Mouse (Mus musculus) hindbrain, postnatal 0 days (tissue): ENCODE results near the gene A330070K13Rik. TPM values are rescaled to one million over a fixed set of nuclear protein-coding genes. Genes with fewer than 3 reads are reported as not detected.

Experiments used
- ATAC-seq: fragments of 200-750 bp; cut with Nextera tagmentation; 2 replicates; pipeline ENCODE4 v1.8.0; 2017; ENCODE audit warnings: mild to moderate bottlenecking, moderate TSS enrichment, moderate library complexity
- DNase-seq: peaks from one replicate; pipeline ENCODE4 v3.0.0-alpha.2; 2015; ENCODE audit warnings: low spot score
- H3K27ac ChIP-seq: fragments of 300-500 bp; sonication (generic); 2 replicates; pipeline ENCODE4 v1.5.1; 2014; ENCODE audit warnings: mild to moderate bottlenecking
- H3K27me3 ChIP-seq: fragments of 300-500 bp; sonication (generic); 2 replicates; pipeline ENCODE4 v1.6.1; 2014; ENCODE audit warnings: low read length, mixed read lengths; ENCODE audit not compliant: insufficient read depth
- H3K36me3 ChIP-seq: fragments of 300-500 bp; sonication (generic); 2 replicates; pipeline ENCODE4 v1.6.1; 2014; ENCODE audit warnings: low read length, mixed read lengths; ENCODE audit not compliant: insufficient read depth
- H3K4me1 ChIP-seq: fragments of 300-500 bp; sonication (generic); 2 replicates; pipeline ENCODE4 v1.6.1; 2014; ENCODE audit warnings: antibody characterized with exemption, low read length, mixed read lengths; ENCODE audit not compliant: insufficient read depth
- H3K4me2 ChIP-seq: fragments of 300-500 bp; sonication (generic); 2 replicates; pipeline ENCODE4 v1.6.1; 2014; ENCODE audit warnings: low read depth, mild to moderate bottlenecking, low read length, moderate library complexity, mixed read lengths
- H3K4me3 ChIP-seq: fragments of 300-500 bp; sonication (generic); 2 replicates; pipeline ENCODE4 v1.5.1; 2014; ENCODE audit warnings: low read length
- H3K9ac ChIP-seq: fragments of 300-500 bp; sonication (generic); replicated peaks from 2 replicates; pipeline ENCODE4 v1.6.1; 2014; ENCODE audit warnings: mild to moderate bottlenecking, low read length, moderate library complexity, mixed read lengths
- H3K9me3 ChIP-seq: fragments of 300-500 bp; sonication (generic); 2 replicates; pipeline ENCODE4 v1.6.1; 2016; ENCODE audit warnings: low read length, mixed read lengths
- CTCF ChIP-seq: IDR thresholded peaks from 2 replicates; pipeline ENCODE4 v1.5.1; 2016; ENCODE audit warnings: antibody characterized with exemption, control low read depth, low read depth
- WGBS: fragments of 180-500 bp; shearing (Covaris S2); extraction: QIAGEN DNeasy Blood & Tissue Kit; methylation state at CpG from one replicate; pipeline ENCODE4 v1.1.7; 2014; 5-methylcytosine and 5-hydroxymethylcytosine counted together
- polyA plus RNA-seq: library from polyadenylated mRNA; unstranded; fragments of >200 nt; fragmentation: Nextera tagmentation; extraction: Ambion mirVana; gene quantifications from 2 replicates; pipeline ENCODE4 v1.2.1, GENCODE M21; 2015
- total RNA-seq: library from RNA; depleted of rRNA; stranded (reverse); fragments of >200 nt; gene quantifications from 2 replicates; pipeline ENCODE4 v1.2.3, GENCODE M21; 2014; rRNA removed

Gene A330070K13Rik
- total RNA-seq, result not detected in 2 replicates
- 0.73 TPM in 1 of 2 replicates, not detected in the other for polyA plus RNA-seq

- H3K4me1 ChIP-seq, result 0 out of 2 replicates have a peak, but pooled peaks cover 12% of the 10 kb centered on the region
- peak within 1 kb of the TSS; percentile 41; the same call in 1 of the 2 replicates for H3K9ac ChIP-seq
- no peaks in the 10 kb centered on the region for H3K36me3 ChIP-seq
- 10% methylated on average over 13 of the region's 13 CpGs for WGBS
- H3K4me3 ChIP-seq, result peak within 1 kb of the TSS; percentile 21
- H3K27me3 ChIP-seq, result no peaks in the 10 kb centered on the region
- no peaks in the 10 kb centered on the region for H3K9me3 ChIP-seq
- peak within 1 kb of the TSS; percentile 53 for H3K4me2 ChIP-seq
- peak within 1 kb of the TSS; percentile 36; the same call in 1 of the 2 replicates for H3K27ac ChIP-seq
- ATAC-seq (0 out of 2 replicates have a peak, but pooled peaks have one; percentile 32), DNase-seq (peak; percentile 48)
- TF ChIP-seq CTCF, result no peak
These were observed at the start of gene A330070K13Rik for GRCm38 (mm10) chr5:130384222-130384912. Gene A330070K13Rik, minus strand, starts transcription at chr5:130384631.

GRCm38 (mm10) chr5:130411516-130411915 is 27.1 kb upstream of the A330070K13Rik start:
- Histone ChIP-seq H3K36me3 (no peaks in the 10 kb centered on the region), H3K9ac (no peak overlapping the region), H3K27me3 (no peaks in the 10 kb centered on the region), H3K4me2 (no peak overlapping the region), H3K27ac (no peak overlapping the region), H3K9me3 (peaks cover 3% of the 10 kb centered on the region; the same call in 1 of the 2 replicates), H3K4me3 (no peak overlapping the region), H3K4me1 (no peaks in the 10 kb centered on the region)
- 90% methylated on average over 17 of the region's 17 CpGs for WGBS
- TF ChIP-seq CTCF, result no peak
- ATAC-seq, result no peak
- DNase-seq, result no peak

- Histone ChIP-seq H3K9me3 (peaks cover 3% of the 10 kb centered on the region; the same call in 1 of the 2 replicates), H3K27ac (no peak overlapping the region), H3K4me2 (no peak overlapping the region), H3K4me1 (no peaks in the 10 kb centered on the region), H3K27me3 (no peaks in the 10 kb centered on the region), H3K4me3 (no peak overlapping the region), H3K9ac (no peak overlapping the region), H3K36me3 (no peaks in the 10 kb centered on the region)
- WGBS, result 88% methylated on average over 6 of the region's 6 CpGs
- no peak for TF ChIP-seq CTCF
- ATAC-seq (no peak), DNase-seq (no peak)
These were observed 25.3 kb upstream of the A330070K13Rik start for GRCm38 (mm10) chr5:130409706-130410105.

- Histone ChIP-seq H3K27me3 (no peaks in the 10 kb centered on the region), H3K9ac (no peak overlapping the region), H3K4me1 (no peaks in the 10 kb centered on the region), H3K4me3 (no peak overlapping the region), H3K4me2 (no peak overlapping the region), H3K27ac (no peak overlapping the region), H3K9me3 (no peaks in the 10 kb centered on the region), H3K36me3 (no peaks in the 10 kb centered on the region)
- TF ChIP-seq CTCF, result peak; percentile 93
- 56% methylated on average over 1 of the region's 1 CpGs for WGBS
- DNase-seq, result peak; percentile 61
- ATAC-seq, result no peak
These were observed 20.8 kb upstream of the A330070K13Rik start for GRCm38 (mm10) chr5:130405201-130405600.

GRCm38 (mm10) chr5:130400136-130400917 is 15.9 kb upstream of the A330070K13Rik start:
- Histone ChIP-seq H3K4me3 (no peak overlapping the region), H3K4me2 (no peak overlapping the region), H3K4me1 (no peaks in the 10 kb centered on the region), H3K27ac (no peak overlapping the region), H3K9ac (no peak overlapping the region), H3K27me3 (no peaks in the 10 kb centered on the region), H3K36me3 (no peaks in the 10 kb centered on the region), H3K9me3 (no peaks in the 10 kb centered on the region)
- 80% methylated on average over 8 of the region's 8 CpGs for WGBS
- no peak for TF ChIP-seq CTCF
- ATAC-seq (no peak), DNase-seq (peak; percentile 60)

GRCm38 (mm10) chr5:130395142-130395541 is 10.7 kb upstream of the A330070K13Rik start:
- no peaks in the 10 kb centered on the region for H3K36me3 ChIP-seq
- peaks cover 8% of the 10 kb centered on the region for H3K4me1 ChIP-seq
- H3K4me3 ChIP-seq, result no peak overlapping the region
- no peak overlapping the region for H3K4me2 ChIP-seq
- TF ChIP-seq CTCF, result no peak
- peak overlapping the region; percentile 51; the same call in 1 of the 2 replicates for H3K27ac ChIP-seq
- no peaks in the 10 kb centered on the region for H3K27me3 ChIP-seq
- 66% methylated on average over 6 of the region's 6 CpGs for WGBS
- no peak overlapping the region for H3K9ac ChIP-seq
- H3K9me3 ChIP-seq, result no peaks in the 10 kb centered on the region
- peak; percentile 18 for DNase-seq
- ATAC-seq, result no peak
